Mouse (Mus musculus) left cerebral cortex, postnatal 14 days (tissue): ENCODE data around the gene Ctss. TPM values are rescaled to one million over a fixed set of nuclear protein-coding genes. Genes with fewer than 3 reads are reported as not detected.

Experiments
- DNase-seq, 2 experiments: peaks; one replicate each; pipeline ENCODE4 v3.0.0; 2021 to 2022; ENCODE audit warnings: low spot score in 2 of 2, mixed read lengths in 1 of 2
- intact Hi-C: fragments of 180-260 bp; cut with DNase I; formaldehyde crosslinking; loops from one replicate; pipeline ENCODE4 v1.15.1; 2025
- long read RNA-seq, 2 experiments: library from polyadenylated mRNA; stranded (forward); transcript quantifications; one replicate each; pipeline ENCODE4 v2.0.0; 2021
- total RNA-seq, 2 experiments: library from RNA; stranded (reverse); gene quantifications; 2 replicates each; pipeline ENCODE4 v1.2.3; 2021

Gene Ctss
- 10 to 100 TPM; 29.6 to 31.3 TPM for total RNA-seq
- long read RNA-seq, experiment 1, transcript Ctss-202 (8 exons, 1,355 nt), result major isoform, 44 of 47 reads
- long read RNA-seq, experiment 1, partial matches to known transcripts, result 1 of 47 reads
- long read RNA-seq, experiment 1, other reads (novel, unspliced or antisense), result 0 of 47 reads
- long read RNA-seq, experiment 2, transcript Ctss-202 (8 exons, 1,355 nt), result major isoform, 12 of 12 reads
- long read RNA-seq, experiment 2, partial matches to known transcripts, result 0 of 12 reads
- long read RNA-seq, experiment 2, other reads (novel, unspliced or antisense), result 0 of 12 reads

DNA sequence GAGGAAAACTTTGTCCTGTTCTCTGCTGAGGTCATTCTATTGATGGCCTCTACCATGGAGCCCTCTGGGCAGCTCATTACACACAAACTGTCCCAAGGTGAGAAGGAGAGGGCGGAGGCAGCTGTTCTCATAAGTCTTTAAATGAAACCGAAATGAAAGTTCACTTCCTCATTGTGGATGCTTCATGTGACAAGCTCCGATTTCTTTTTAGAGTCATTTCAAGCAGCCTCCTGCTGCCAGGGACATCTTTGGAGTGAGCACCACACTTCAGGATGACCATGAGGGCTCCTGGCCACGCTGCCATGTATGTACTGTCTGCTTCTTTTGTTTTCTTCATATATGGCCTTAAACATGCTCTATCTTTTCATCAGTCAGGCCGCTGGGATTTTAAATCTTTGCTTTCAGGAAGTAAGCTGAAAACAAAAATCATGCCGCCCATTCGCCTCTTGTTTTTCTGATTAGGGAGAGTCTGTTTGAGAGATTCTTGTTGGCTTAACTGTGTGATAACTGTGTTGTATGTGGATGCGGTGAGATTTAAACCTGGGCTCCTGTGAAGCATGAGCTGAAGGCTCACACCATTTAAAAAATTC lies at the start of gene Ctss:
TSS of gene Ctss (plus strand) at position 165 of the 590 bp plus-strand sequence.
- intact Hi-C loops, result no loop called here

GRCm38 (mm10) chr3:95478966-95479365 lies 47.6 kb upstream of the Ctss start:
- intact Hi-C loops, result no loop called here
- no peak for DNase-seq

More for the DNA sequence above, at the start of gene Ctss:
- no peak for DNase-seq

GRCm38 (mm10) chr3:95486421-95486820 lies 40.2 kb upstream of the Ctss start:
- intact Hi-C loops, result loop anchor here (10.0 kb wide), 1 partner anchor 152 kb away; no protein-coding TSS in a partner anchor
- DNase-seq, result no peak

DNA sequence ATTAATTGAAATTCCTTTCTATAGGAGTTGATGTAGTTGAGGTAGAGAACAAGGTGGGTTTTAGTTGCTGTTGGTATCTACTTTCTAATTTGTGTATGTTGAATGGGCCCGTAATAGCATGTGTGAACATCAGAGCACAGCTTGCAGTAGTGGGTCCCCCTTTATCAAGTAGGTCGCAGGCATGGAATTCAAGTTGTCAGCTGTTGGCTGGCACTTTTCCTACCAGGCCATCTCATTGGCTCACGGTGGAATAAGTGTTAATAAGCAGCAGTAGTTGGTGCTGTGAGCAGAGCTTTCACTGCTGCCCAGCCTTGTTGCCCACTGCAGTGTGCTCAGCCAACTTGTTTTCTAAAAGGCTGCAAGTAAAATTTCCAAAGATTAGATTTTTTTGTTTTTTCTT lies 37.9 kb upstream of the Ctss start:
- intact Hi-C loops, result loop anchor here (10.0 kb wide), 1 partner anchor 154 kb away; no protein-coding TSS in a partner anchor
- DNase-seq, result no peak

DNA sequence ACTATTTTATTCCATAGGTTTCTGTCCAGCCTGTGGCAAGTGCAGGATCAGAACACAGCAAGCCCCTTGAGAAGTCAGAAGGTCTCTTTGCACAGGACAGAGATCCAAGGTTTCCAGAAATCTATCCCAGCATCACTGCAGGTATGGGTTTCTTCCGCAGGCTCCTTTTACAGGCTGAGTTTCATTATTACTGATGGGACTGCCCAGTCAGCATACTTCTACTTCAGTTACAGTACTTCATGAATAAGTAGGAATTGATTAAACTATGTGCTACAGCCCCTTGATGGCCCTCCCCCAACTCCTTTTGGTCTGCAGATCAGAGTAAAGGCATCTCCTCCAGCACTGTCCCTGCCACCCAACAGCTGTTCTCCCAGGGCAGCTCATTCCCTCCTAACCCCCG lies 36.3 kb upstream of the Ctss start:
- intact Hi-C loops, result loop anchor here (10.0 kb wide), 1 partner anchor 345 kb away; no protein-coding TSS in a partner anchor
- no peak for DNase-seq

GRCm38 (mm10) chr3:95494342-95494741 lies 32.2 kb upstream of the Ctss start:
- intact Hi-C loops, result loop anchor here (10.0 kb wide), 1 partner anchor 340 kb away; no protein-coding TSS in a partner anchor
- peak; percentile 38 to 52 for DNase-seq

DNA sequence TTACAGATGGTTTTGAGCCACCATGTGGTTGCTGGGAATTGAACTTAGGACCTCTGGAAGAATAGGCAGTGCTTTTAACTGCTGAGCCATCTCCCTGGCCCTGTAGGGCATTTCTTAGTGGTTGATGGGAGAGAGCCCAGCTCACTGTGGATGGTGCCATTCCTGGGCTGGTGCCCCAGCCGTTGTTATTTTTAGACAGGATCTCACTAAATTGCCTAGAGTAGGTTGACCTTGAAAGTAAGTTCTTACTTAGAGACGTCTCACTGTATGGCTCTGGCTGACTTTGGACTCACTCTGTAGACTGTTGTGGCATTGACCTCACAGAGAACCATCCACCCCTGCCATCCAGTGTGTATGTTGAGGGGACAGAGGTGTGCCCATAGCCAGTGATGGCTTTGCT lies 28.4 kb upstream of the Ctss start:
- intact Hi-C loops, result loop anchor here (10.0 kb wide), 1 partner anchor 337 kb away; no protein-coding TSS in a partner anchor
- no peak for DNase-seq

DNA sequence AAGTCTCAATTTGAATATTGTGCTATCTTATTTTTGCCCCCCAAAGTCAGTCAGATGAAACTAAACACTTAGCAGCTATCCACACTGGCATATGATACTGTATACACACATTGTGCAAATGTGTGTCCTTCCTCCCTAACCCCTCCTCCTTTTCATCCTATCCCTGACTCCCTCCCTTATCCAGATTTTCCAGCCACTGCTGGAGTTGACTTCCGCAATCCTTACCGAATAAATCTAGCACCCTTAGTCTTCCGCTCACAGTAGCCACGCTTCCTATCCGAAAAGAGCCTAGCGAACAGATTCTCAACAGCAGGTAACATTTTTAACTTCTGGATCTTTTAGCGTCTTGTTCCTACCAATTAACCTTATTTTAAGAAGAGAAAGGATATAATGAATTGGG lies 27.6 kb upstream of the Ctss start, which contains the start of gene Ctsk:
TSS of gene Ctsk (plus strand) at position 233 of the 400 bp plus-strand sequence.
- intact Hi-C loops, result loop anchor here (10.0 kb wide), 1 partner anchor 336 kb away; no protein-coding TSS in a partner anchor

DNA sequence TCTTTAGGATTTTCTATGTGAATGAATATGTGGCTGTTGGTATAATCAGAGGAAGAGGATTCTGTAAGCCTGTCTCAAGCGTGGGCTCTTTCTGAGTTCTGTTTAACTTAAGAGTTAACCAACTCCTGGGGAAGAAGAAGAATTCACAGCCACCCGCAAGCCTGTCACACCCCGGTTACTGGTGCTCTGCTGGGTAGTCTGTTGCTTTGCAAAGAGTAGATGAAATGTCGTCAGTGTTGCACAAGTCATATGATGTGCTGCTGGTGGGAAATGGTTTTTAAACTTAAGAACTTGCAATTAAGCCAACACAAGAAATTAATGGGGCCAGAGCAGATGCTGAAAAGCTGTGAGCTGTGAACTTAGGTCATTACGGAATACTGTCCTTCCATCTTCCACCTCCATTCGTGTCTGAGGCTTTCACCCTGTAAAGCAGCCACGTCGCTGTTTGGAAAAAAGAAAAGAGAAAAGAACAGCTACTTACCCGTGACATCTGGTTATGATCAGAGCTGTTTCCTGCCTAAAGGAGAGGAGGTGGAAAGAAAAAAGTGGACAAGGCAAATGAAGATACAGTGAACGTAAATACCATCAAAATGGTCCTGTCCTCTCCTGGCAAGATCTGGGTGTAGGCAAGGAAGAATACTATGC lies 27.0 kb upstream of the Ctss start:
- intact Hi-C loops, result loop anchor here (10.0 kb wide), 1 partner anchor 335 kb away; no protein-coding TSS in a partner anchor
- peak; percentile 28 to 37 for DNase-seq

More for the DNA sequence above, 27.6 kb upstream of the Ctss start, which contains the start of gene Ctsk:
- DNase-seq, result peak; percentile 17 to 36

DNA sequence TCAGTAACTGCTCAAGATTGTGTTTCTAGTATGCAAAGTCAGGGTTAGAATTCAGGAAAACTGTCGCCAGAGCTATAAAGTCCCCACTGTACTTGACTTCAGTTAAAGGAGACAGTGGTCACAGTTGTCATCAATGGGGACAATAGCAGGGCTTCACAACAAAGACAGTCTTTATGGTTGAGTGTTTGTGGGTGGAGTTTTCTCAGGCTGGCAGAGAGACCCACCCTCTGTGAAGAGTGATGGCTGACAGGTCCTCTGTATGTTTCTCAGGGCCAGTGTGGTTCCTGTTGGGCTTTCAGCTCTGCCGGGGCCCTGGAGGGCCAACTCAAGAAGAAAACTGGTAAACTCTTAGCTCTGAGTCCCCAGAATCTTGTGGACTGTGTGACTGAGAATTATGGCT lies 24.3 kb upstream of the Ctss start:
- intact Hi-C loops, result no loop called here
- DNase-seq, result no peak

DNA sequence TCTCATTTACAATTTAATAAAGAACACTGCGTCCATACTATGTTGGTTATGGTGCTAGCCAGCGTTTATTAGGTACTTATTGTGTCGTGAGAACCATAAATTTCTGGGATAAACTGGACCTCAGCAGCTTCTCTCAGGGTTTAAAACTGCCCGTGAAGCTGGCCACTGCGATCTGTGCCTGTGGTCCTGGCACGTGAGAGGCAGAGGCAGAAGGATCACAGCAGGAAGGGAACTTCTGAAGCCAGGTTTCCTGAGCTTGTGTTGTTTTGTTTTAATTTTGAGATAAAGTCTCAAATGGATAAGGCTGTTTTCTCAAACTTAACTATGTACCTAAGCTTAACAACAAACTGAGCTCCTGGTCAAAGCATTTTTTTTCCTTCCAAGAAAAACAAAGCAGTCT lies 17.2 kb upstream of the Ctss start:
- intact Hi-C loops, result no loop called here
- no peak for DNase-seq

- no peak for DNase-seq
- intact Hi-C loops, result loop anchor here (10.0 kb wide), 1 partner anchor 103 kb away; no protein-coding TSS in a partner anchor
These were observed 14.9 kb upstream of the Ctss start for GRCm38 (mm10) chr3:95511611-95512180.

GRCm38 (mm10) chr3:95516614-95517041 lies 10.0 kb upstream of the Ctss start:
- DNase-seq, result no peak
- intact Hi-C loops, result loop anchor here (10.0 kb wide), 1 partner anchor 98 kb away; no protein-coding TSS in a partner anchor

GRCm38 (mm10) chr3:95517493-95517898 lies 9.1 kb upstream of the Ctss start:
- intact Hi-C loops, result loop anchor here (10.0 kb wide), 1 partner anchor 97 kb away; no protein-coding TSS in a partner anchor
- DNase-seq, result peak; percentile 83 to 84

GRCm38 (mm10) chr3:95518891-95519290 lies 7.7 kb upstream of the Ctss start:
- DNase-seq, result no peak
- intact Hi-C loops, result loop anchor here (10.0 kb wide), 1 partner anchor 96 kb away; no protein-coding TSS in a partner anchor

GRCm38 (mm10) chr3:95519315-95519714 lies 7.3 kb upstream of the Ctss start:
- DNase-seq, result no peak
- intact Hi-C loops, result loop anchor here (10.0 kb wide), 1 partner anchor 95 kb away; no protein-coding TSS in a partner anchor

- DNase-seq, result no peak
- intact Hi-C loops, result no loop called here
These were observed 6.5 kb upstream of the Ctss start for GRCm38 (mm10) chr3:95520100-95520499.

GRCm38 (mm10) chr3:95521168-95521567 lies 5.4 kb upstream of the Ctss start:
- DNase-seq, result no peak
- intact Hi-C loops, result no loop called here

GRCm38 (mm10) chr3:95523662-95524061 lies 2.9 kb upstream of the Ctss start:
- DNase-seq, result peak in 1 of 2 experiments; percentile 20
- intact Hi-C loops, result no loop called here
